Mouse (Mus musculus) ovary, adult 18-20 months (tissue): ENCODE results near the gene Foxn3.

ENCODE experiments used
- DNase-seq: peaks from one replicate; pipeline ENCODE4 v3.0.0; 2022; ENCODE audit warnings: low spot score, mixed read lengths

Foxn3 gene

DNA sequence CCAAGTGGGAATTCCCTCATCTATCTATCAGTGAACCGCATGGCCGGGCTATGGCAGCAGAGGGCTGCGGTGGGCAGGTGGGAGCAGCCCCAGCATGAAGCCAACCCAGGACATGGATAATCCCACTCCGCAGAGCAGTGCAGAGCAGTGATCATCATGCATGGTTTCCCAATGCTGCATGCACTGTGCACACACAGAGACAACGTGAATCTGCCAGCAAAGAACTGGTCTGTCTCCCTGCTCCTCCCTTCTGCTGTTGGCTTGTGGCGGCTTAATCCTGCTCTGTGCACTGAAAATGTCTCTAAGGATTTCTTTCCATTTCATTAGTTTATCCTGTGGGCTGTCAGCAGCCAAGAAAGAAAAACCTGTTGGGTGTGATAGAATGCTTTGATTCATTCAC, 276.7 kb downstream of the Foxn3 start:
- DNase-seq = no peak

DNA sequence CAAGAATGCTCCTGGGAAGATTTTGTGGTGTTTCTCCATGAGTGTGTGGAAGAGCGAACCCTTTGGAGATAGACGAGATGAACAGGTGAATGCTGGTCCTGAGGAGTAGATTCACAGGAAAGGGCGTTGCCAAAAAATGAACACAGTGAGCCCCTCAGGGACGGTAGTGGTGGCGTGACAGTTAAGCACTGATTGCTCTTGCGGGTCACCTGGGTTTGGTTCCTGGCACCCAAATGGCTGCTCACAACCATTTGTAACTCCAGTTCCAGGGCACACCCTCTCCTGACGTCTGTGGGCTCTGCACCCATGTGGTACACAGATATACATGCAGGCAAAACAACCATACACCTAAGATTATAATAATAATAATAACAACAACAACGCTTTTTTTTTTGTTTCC, 277.7 kb downstream of the Foxn3 start:
- DNase-seq = no peak

DNA sequence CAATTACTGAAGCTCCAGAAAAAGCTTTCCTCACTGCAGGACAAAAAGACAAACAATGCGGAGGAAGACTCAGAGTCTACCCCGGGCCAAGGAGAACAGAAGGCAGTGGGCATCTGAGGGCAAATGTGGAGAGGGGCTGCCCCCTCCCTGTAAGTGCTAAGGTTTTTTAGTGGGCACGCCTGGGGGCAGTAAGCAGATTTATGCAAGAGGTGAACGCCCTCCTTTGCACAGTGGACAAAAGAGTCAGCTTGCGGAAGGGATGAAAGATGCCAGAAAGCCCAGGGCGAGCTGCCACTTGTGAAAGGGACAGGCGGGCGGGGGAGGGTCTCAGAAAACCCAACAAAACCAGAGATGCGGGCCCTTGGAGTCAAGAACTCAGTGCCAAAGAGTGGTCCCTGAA, 278.2 kb downstream of the Foxn3 start:
- no peak for DNase-seq

DNA sequence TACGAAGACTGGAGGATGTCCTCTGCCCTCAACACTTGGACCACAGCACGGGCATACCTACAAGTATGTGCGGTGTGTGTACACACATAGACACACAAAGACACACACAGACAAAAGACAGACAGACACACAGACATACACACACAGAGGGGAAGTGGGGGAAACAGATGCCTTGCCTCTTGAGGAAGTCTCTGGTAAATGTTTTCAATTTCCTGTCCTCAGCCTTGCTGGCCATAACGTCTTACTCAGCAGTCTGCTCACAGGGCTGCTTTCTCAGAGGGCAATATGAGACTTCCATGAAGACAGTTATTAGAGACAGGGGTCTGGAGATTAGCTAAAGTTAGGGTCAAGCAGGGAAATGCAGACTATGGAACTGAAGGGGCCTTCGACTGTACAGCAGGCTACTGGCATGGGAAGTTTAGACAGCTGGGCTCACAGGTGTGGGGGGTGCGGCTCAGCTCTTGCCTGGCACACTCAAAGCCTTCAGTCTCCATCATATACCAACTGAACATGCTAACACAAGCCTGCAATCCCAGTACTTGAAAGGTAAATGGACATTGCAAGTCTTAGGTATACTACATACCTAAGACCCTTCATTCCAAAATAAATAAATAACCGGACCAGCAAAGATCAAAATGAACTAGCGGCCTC, 278.8 kb downstream of the Foxn3 start:
- no peak for DNase-seq

DNA sequence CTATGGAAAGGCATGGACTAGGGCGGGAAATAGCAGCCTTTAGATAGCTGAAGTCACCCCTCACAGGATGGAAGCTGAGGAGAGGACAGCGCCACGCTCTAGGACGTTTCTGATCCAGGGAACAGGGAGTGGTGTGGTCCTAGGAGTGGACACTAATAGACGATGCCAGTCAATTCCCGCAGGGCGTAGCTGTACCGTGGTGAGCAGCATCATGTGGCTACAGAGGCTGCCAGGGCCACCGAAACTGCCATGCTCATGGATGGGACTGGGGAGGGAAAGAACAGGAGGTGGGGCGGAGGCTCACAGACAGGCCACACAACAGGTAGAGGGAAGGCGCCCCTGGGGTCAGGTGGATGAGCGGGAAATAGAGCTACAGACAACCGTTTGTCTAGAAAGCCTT, 282.6 kb downstream of the Foxn3 start:
- no peak for DNase-seq

DNA sequence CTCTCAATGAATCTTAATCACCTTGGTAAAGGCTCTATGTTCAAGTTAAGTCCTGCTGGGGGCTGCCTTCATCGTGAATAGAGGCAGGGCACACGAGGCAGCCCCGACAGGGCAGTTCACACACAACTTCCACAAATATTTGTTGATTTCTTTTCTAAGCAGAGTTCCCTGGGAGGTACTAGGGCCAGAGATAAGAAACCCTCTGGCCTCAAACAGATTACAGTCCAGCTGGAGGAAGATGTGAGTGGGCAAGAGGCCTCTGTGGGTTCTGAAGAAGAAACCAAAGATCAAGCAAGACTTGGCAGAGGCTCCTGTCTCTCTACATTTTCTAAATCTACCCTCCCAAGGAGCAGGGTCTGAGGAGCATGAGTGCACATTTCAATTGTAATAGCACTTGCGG, 283.1 kb downstream of the Foxn3 start:
- no peak for DNase-seq

DNA sequence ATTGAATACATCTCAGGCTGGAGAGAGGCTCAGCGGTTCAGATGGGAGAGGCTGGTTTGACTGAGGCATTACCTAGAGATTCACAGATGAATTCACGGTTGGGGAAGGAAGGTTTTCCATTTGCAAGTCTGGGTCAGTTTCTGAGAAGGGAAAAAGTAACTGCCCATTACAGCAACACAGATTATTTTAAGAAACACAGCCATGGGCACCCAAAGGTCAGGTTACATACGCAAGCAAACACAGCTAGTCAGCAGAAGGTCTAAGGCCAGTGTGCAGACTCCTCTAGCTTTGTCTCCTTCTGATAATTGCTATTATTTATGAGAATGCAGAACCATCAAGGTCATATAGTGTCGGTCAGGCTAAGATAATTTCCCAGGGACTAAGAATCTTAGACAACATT, 284.0 kb downstream of the Foxn3 start:
- no peak for DNase-seq

DNA sequence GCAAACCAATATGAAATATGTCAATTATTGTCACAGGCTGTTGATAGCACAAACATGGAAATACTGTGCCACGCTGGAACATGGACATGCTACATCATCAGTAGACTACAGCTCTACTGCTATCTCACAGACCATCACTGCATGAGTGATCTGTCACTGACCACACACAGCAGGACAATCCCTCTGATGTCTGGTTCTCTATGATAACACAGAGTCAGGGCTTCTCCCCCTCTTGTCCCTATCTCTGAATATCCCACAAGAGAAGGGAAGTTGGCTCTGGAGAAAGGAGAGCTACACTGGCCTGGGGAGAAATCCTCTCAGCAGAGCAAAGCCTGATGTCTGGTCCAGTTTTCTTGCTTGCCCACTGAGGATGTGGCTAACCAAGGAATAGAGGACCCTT, 288.8 kb downstream of the Foxn3 start:
- no peak for DNase-seq

DNA sequence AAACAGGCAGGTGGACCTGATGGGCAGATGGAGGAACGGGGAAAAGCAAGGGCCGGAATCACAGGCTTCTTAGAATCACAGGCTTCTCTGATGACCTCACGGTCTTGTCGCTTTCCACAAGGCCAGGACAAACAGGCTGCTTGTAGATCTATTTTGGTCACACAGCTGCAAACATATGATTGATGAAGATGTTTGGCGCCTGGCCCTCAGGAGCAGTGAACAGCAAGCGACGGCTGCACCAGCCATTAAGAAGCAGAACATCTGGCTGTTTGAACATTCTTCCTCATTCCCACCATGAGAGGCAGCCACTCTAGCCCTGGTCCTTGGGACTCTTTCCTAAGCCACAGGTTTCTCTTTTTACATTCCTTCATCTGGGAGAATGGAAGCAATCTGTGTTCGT, 294.0 kb downstream of the Foxn3 start:
- DNase-seq = no peak

DNA sequence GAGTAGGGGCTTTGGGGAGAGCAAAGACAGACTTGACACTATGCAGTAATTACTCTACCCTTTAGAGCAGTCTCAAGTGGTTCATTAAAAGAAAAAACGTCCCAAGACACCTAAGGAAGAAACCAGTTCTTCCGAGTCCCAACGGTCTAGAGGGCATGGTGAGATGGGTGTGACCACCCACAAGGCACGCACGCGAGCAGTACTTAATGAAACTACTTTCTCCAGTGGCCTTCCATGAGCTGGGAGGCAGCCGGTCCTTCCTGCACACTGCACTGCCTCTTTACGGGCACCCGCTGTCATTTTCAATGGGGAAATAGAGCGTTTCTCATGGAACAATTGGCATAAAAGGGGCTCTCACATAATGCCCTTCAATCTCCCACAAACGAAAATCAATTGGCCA, 294.4 kb downstream of the Foxn3 start:
- no peak for DNase-seq

DNA sequence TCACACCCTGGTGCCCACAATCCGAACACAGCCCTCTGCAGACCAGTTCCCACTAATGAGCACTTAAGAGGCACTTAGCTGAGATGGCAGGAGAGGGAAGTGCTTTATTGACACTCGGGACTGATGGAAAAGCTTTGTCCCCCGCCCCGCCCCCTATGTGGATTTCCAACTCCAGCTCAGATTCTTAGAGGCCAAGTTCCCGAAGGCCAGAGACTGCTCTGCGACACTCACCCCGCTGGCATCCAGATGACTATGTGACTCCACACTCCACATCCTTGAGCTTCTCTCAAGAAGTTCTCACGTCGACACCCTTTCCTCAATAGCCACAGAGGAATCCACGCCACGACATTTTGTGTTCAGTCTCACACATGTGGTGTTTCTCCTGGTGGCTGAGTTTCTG, 295.6 kb downstream of the Foxn3 start:
- no peak for DNase-seq

DNA sequence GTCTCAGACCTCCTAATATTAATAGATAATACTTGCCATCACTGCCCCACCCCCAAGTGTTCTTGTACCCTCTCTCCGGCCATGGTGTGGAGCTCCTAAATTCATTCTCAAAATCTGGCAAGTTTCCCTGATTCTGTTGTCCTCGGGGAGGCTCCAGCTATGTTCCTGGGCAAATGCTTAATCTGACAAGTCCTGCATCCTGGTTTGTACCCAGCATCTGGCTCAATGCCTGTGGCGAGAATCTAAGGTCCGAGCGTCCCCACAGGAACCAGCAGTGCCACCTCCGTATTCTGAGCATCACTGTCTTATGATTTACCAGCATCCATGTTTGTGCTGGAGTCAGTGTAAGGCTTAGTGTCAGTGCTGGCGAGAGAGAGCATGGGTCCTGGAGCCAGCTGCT, 296.9 kb downstream of the Foxn3 start:
- no peak for DNase-seq

DNA sequence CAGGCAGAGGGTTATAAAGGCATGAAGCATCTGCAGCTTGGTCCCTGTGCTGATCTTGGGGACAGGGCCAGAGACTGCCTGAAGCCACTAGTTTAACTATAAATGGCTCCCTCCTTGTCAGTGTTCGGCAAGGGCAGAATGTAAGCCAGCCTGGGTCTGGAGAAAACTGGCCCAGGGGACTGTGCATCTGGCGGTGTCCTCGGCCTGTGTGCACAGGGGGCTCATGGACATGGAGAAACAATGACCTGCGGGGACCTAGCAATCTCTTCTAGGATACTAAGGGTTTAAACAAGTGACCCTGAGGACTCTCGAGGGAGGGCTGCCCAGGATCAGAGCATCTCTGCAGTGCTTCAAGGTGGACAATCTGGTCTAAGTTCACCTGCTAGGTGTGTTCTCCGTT, 297.6 kb downstream of the Foxn3 start:
- DNase-seq = no peak

DNA sequence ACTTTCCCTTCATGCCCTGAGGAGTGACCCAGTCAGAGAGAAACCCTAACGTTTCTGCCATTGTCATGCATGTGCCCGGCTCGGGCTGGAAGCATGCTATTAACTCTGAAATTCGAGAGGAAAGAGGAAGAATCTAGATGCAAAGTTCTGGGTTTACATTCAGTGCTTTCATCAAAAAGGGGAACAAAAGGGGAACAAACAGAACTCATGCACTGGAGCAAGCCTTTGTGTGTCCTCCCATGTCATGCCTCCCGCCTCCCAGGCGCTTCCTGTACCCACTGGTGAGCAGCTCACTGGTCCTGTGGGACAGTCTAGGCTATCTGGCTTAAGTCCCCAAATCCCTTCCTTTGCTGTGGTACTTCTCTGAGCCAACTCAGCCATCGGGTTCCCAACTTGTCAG, 299.0 kb downstream of the Foxn3 start:
- DNase-seq = no peak

DNA sequence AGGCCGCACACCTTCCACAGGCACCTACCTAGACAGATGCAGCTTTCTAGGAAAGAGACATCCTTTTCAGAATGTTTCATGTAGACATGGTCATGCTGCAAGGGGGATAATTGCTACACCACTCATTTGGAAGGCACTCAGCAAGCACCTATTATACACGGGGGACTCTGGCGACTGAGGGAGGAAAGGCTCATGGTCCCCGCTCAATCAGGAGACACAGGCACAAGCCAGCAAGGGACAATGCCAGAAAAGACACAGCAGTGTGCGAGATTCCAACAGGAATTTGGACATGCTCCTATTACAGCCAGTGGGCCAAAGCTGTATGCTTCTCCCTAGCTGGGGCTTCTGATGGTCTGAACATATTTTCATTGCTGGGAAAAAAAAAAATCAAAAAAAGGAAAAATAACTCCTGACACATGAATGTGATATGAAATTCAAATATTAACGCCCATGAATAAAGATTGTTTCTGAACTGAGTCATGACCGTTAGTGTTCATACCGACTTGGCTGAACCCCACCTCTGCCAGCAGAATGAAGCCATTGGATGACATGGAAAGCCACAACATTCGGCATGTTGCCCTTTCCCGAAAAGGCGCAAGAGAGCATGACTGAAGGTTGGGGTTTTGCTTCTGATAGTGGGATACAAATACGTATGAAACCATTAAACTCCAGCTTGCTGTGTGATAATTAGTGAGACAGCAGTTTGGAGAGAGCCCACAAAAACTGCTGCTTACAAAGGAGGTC, 299.6 kb downstream of the Foxn3 start:
- DNase-seq = no peak

DNA sequence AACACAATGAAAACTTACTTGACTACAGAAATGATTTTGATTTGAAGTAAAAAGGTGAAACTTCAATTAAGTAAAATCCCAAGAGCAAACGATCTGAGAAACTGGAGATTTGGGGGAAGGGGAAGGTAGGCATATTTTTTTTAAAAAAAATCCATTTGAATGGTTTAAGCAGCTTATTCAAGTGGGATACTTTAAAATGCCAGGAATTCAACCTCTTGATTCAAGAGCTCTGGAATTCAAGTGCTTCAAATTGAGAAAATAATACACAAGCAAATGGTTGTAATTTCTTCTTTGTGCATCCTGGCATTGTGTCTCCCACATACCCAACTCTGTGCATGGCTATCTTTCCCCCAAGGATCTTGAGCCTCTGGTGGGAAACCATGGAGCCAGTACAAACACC, 300.5 kb downstream of the Foxn3 start:
- no peak for DNase-seq

DNA sequence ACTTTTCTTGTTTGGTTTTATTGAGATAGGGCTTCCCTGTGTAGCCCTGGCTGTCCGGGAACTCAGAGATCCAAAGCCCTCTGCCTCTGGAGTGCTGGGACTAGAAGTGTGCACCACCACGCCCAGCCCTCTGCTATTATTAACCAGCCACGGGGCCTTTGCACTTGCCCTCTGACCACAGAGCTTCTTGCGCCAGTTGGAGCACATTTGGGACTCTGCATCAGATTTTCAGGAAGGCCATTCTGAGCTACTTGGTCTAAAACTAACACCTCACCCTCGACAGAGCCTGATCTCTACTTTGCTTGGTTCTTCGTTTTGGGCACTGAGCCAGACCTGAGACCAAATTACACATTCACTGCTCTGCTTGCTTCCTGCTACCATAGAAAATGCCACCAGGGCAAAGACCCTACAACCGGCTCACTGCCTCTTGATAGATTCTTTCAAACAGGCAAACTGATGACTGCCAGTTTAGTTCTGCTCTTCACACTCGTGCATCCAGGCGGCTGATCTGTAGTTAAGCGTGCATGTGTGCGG, 301.2 kb downstream of the Foxn3 start:
- no peak for DNase-seq

DNA sequence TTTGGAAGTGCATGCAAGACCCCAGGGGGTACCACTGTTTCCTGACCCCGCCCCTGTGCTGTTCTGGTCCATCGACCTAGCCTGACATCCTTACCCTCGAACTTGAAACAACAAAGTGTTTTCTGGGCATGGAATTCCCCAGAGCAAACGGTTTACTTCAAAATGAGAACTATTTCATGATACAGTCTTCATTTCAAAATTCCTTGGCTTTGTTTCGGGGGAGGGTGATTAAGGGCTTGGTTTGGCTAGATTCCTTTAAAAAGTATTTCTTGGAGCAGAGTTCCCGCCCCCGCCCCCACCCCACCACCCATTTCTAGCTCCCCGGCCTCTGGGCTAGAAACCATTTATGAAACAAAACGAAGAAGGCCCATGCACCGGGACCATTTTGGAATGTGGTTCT, 303.2 kb downstream of the Foxn3 start:
- DNase-seq = no peak

DNA sequence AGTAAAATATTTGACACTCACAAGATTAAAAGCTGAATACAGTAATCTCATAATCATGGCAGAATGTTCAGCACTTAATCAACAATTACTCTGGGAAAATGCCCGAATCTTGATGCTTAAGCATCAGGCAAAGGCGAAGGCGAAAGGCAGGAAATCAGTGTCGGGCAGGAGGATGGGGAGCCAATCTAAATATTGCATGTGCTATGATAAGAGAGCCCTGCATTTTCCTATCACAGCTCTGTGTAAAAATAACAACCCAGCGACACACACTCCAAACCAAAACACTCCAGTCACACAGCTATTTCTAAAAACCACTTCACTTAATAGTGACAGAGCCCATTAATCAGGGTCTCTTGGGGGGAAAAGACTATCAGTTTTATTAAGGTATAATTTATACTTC, 305.8 kb downstream of the Foxn3 start:
- no peak for DNase-seq

DNA sequence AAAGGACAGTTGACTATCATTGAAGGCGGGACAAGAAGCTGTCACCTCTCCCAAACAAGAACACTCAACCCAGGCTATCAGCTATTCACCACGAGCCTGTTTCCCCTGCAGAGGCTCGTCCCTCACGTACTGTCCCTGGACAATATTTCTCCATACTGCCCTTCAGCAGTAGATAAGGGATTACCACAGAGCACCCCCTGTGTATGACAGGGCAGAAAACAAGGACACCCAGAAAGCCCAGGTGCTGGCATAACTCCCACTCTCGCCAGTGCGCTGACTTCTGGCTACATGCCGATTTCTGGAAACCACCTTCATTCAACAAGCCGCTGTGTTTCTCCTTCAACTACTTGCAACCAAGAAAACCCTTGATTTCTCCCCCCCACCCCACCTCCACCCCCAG, 306.4 kb downstream of the Foxn3 start:
- no peak for DNase-seq

DNA sequence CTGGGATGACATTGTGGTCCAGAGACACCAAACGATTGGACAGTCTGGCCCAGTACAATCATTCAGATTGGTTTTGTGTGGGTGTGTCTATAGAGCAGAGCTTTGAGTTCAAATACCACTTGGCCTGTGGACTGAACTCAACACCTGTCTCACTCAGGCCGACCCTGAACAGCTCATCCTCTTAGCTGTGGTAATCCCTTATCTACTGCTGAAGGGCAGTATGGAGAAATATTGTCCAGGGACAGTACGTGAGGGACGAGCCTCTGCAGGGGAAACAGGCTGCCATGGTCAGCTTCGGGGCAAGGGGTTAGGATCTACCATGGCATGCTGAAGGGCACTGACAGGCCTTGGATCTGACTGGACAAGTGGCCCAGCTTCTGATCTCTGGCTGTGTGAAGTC, 306.9 kb downstream of the Foxn3 start:
- no peak for DNase-seq

DNA sequence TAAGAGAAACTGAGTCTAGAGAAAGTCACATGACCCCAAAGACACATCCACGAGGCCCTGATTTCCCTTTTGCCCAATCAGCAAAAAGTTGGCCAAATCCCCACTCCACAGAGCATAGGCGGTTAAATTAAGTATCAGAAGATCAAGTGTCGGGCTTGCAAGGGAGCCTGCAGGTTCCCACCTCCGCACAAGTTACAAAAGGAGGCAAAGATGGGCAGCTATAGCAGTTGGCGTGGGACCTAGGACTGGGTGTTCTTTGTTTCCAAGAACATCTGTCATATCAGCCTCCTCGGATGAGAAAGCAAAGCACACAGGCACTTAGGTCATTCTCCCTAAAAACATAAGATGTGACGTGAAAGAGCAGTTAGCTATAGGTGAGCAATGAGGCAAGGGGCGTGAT, 308.9 kb downstream of the Foxn3 start:
- no peak for DNase-seq

DNA sequence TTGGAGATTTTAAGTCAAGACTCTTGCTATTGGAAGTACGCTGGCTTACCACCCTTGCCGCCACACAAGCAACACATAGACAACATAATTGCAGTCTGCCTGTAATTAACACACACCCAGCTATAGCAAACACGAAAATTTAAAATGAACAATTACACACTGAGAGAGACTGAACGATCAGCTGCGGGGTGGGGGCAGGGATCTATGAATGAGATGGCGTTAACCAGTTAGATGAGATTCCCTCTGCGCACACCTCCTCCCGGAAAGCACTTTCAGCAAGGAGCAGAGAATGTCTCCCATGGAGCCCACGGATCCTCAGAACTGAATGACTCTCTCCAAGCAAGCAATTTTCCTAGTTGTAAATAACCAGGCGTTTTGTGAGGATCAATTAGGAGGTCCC, 309.8 kb downstream of the Foxn3 start:
- no peak for DNase-seq

DNA sequence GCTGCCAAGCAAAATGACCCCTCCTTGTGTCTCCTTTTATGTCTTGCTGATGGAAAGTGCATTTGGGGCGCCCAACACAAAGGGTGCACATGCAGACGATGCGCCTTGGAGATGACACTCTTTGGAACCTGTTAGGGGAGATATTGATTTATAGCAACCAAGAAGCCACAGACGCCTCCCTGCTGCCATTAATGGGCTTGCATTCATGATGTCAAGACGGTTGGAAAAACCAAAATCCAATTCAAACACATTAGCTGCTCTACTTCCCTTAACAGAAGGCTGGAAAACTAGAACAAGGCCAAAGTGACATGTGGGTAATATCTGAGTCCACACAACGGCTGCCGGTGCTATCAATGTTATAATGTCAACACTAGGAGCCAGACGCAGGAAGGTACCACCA, 314.8 kb downstream of the Foxn3 start:
- no peak for DNase-seq
